16 mouse cellular contexts compared by ENCODE assay signal in the genomic region with DNA sequence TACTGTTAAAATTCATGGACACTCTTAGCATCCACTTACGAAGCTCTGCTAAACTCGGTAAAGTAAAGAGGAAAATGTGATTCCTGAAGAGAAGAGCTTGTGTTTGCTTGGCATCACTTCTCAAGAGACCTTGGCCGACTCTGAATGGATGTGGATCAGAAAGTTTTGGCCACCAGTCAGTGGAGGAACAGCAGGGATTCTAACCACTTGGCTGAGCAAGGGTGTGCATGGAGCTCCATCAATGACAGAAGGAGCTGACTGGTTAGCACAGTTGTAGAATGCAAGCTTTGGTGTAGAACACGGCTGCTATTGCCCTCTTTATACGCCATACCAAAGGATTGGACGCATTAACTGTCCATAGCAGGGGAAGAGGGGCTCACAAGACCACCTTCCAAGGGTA.
DNase-seq lines count a peak whose midpoint lies in the region; ATAC-seq lines count a peak whose summit lies in the region.
"Had no signal": no experiment of that assay in that cellular context is flagged by ENCODE, and none has a peak within 500 bp of the region (broad histone marks: within the 10 kb centered on the region; RNA-seq: fewer than 3 reads in every experiment).

No protein-coding gene starts in this region.

- peak; percentile 1 for DNase-seq in cerebellum, adult 11 months
- DNase-seq in heart, adult 11 months, result peak; percentile 27
- DNase-seq in heart, postnatal 14 days, result no peak
- peak; percentile 31 for DNase-seq in left cerebral cortex, postnatal 4 days
- no peak for DNase-seq in left cerebral cortex, adult 18-20 months (ENCODE audit: low spot score in 2 of 2)
- DNase-seq in cerebellum, postnatal 10 days, result peak; percentile 51 to 66
- no peak for DNase-seq in gastrocnemius, adult 8-10 months (ENCODE audit: low spot score in 2 of 2)
- DNase-seq: adrenal gland, adult 8-10 months; adrenal gland, postnatal 36 days; B cell, adult 2 months; gastrocnemius, postnatal 10 days; heart, adult 2 months had no signal

- intact Hi-C loops in heart, postnatal 14 days (cut with DNase I), result no loop called here
- intact Hi-C loops in left cerebral cortex, postnatal 4 days (cut with DNase I), result no loop called here

- no peak; the same call in 1 of the 2 replicates for ATAC-seq in cerebellum, adult (ENCODE audit: insufficient number of reproducible peaks, low FRiP score, low TSS enrichment)
- ATAC-seq: CD4-positive, CD25-positive, alpha-beta regulatory T cell, adult 4 months; inflammation-experienced regulatory T-cells, adult 6 months; intestine, postnatal 0 days had no signal

Comparison
In these comparisons a context has a peak if more than half of its experiments do, and no peak if none do; other contexts are left out.
1. DNase-seq: peak in cerebellum, adult 11 months (single experiment), heart, adult 11 months (single experiment), left cerebral cortex, postnatal 4 days (single experiment) and cerebellum, postnatal 10 days (2 of 2); none in heart, postnatal 14 days (0 of 2), left cerebral cortex, adult 18-20 months (0 of 2) and gastrocnemius, adult 8-10 months (0 of 2).